Mouse (Mus musculus) kidney, embryonic 16.5 days (tissue): ENCODE data around the gene Pex19. TPM values are rescaled to one million over a fixed set of nuclear protein-coding genes. Genes with fewer than 3 reads are reported as not detected.
A peak's percentile ranks its signal among the peaks of the same experiment; 100 is the strongest.

Experiments
- ATAC-seq: fragments of 200-750 bp; cut with Nextera tagmentation; 2 replicates; pipeline ENCODE4 v1.8.0; 2017; ENCODE audit warnings: moderate TSS enrichment; ENCODE audit not compliant: low FRiP score, low TSS enrichment
- H3K27ac ChIP-seq: fragments of 300-500 bp; sonication (generic); 2 replicates; pipeline ENCODE4 v1.5.1; 2014; ENCODE audit warnings: low read length
- H3K27me3 ChIP-seq: fragments of 300-500 bp; sonication (generic); 2 replicates; pipeline ENCODE4 v1.6.1; 2014; ENCODE audit warnings: low read length, control low read depth, mixed read lengths; ENCODE audit not compliant: insufficient read depth
- H3K36me3 ChIP-seq: fragments of 300-500 bp; sonication (generic); 2 replicates; pipeline ENCODE4 v1.6.1; 2014; ENCODE audit warnings: low read length, control low read depth, mixed read lengths; ENCODE audit not compliant: insufficient read depth
- H3K4me1 ChIP-seq: fragments of 300-500 bp; sonication (generic); 2 replicates; pipeline ENCODE4 v1.6.1; 2014; ENCODE audit warnings: low read length, control low read depth, mixed read lengths; ENCODE audit not compliant: insufficient read depth
- H3K4me2 ChIP-seq: fragments of 300-500 bp; sonication (generic); replicated peaks from 2 replicates; pipeline ENCODE4 v1.6.1; 2014; ENCODE audit warnings: low read depth, low read length
- H3K4me3 ChIP-seq: fragments of 300-500 bp; sonication (generic); 2 replicates; pipeline ENCODE4 v1.5.1; 2014; ENCODE audit warnings: mild to moderate bottlenecking, low read length
- H3K9ac ChIP-seq: fragments of 300-500 bp; sonication (generic); replicated peaks from 2 replicates; pipeline ENCODE4 v1.6.1; 2014; ENCODE audit warnings: low read length
- H3K9me3 ChIP-seq: fragments of 300-500 bp; sonication (generic); 2 replicates; pipeline ENCODE4 v1.6.1; 2016; ENCODE audit warnings: low read length, control low read depth
- whole genome bisulfite sequencing: fragments of 180-500 bp; shearing (Covaris S2); extraction: QIAGEN DNeasy Blood & Tissue Kit; methylation state at CpG from one replicate; pipeline ENCODE4 v1.1.7; 2014; 5-methylcytosine and 5-hydroxymethylcytosine counted together
- polyA plus RNA-seq: library from polyadenylated mRNA; unstranded; fragments of >200 nt; fragmentation: Nextera tagmentation; extraction: Ambion mirVana; gene quantifications from 2 replicates; pipeline ENCODE4 v1.2.1, GENCODE M21; 2015

Gene Pex19
- polyA plus RNA-seq, result 170 and 172 TPM in 2 replicates

DNA sequence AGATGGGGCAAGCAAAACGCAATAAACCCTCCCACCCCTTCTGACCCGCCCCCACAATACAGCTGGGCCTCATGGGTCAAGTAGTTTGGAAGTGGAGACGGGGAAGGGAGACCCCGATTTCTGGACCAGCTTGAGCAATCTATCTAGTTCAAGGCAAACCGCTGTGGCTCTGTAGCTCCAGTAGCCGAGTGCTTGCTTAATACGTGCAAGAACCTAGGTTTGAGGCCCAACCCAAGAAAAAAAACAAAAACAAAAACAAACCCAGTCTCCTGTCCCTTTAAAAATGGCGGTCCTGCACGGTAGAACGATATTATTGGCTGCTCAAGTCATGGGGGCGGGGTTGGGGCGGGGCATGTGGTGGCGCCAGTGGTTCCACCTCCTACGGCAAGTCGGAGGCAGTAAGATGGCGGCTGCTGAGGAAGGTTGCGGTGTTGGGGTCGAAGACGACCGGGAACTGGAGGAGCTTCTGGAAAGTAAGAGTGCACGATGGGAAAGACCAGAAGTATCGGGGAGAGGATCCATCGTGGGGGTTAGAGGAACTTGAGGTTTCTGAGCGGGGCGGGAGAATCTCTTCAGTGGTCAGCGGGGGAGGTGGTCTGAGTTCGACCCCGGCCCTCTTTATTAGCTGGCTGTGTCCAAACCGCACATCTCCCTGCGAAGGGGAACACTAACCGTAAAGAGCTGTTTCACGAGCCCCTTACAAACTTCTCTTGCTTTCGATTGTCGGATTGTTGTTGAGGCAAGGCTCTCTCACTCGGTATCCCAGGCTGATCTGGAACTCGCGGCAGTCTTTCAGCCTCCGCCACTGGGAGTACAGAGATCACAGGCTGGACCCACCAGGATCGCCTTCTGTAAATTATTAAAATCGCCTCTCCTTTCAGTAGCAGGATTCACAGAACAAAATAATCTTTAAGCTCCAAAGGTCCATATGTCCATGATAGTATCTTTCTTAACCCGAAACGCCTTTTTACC, at the start of gene Pex19:
TSS of gene Pex19 (plus strand) at position 380 of the 972 bp plus-strand sequence.
- WGBS, result under 1% methylated on average over 42 of the region's 42 CpGs
- peaks cover 9% of the 10 kb centered on the region for H3K4me1 ChIP-seq
- peak within 1 kb of the TSS; percentile 82 for H3K9ac ChIP-seq
- H3K27me3 ChIP-seq, result no peaks in the 10 kb centered on the region
- peak within 1 kb of the TSS; percentile 87 for H3K4me3 ChIP-seq
- peaks cover 48% of the 10 kb centered on the region for H3K36me3 ChIP-seq
- peak; percentile 96 for ATAC-seq
- peak within 1 kb of the TSS; percentile 84 for H3K4me2 ChIP-seq
- H3K27ac ChIP-seq, result peak within 1 kb of the TSS; percentile 31; the same call in 1 of the 2 replicates
- no peaks in the 10 kb centered on the region for H3K9me3 ChIP-seq

DNA sequence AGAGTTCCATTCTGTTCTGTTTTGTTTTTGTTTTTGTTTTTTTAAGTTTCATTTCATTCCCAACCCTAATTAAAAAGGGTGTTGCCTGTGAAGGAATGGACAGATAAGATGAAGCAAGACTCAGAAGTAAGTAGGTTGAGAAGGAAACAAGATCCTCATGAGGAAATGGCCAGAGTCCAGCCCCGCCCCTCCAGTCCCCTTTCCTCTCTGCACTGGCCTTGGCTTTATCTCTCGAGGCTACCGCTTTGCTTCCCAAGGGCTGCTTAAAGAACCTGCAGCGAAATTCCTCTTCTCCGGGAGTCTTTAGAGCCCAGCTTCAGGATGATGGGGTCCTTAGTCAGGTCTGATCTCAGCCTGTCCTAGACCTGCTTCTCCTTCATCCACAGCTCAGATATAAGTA, 48.6 kb upstream of the Pex19 start:
- no peak for ATAC-seq
- Histone ChIP-seq H3K9ac (no peak overlapping the region), H3K4me3 (no peak overlapping the region), H3K27ac (no peak overlapping the region), H3K9me3 (no peaks in the 10 kb centered on the region), H3K4me2 (no peak overlapping the region), H3K4me1 (peaks cover 7% of the 10 kb centered on the region), H3K27me3 (no peaks in the 10 kb centered on the region), H3K36me3 (peaks cover 56% of the 10 kb centered on the region)
- WGBS, result 74% methylated on average over 5 of the region's 5 CpGs

DNA sequence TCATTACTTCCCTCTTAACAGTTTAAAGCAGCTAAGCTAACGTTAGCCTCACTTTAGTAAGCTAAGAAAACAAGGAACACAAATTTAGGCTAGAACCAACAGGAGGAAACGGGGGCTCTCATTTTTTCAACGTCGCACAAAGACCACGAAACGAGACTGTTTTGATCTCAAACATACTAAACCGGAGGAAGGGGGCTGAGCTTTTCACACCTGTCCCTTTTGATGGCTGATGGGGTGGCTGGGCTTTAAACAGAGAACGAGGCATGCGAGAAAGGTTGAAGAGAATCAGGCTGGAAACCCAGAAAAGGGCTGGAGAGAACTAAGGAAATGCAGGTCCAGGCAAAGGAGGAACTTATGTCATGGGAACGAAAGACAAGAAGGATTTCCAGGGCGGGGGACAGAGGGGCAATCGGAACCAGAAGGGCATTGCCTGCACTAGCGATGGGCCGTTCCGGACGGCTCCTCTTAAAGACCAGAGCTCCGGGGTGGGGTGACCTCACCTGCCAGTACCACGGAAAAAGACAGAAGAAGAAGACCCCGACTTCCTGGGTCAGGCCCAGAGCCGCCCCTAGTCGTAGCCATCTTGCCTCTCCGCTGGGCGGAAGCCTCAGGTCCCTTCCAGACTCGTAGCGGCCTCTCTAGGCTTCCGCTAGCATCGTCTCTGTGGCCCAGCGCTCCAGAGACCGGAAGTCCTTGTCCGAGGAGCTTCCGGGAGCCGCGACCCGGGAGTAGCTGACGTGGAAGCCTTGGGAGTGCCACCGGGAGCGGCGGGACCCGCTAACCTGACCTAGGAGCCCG, 44.3 kb upstream of the Pex19 start, which contains the start of the genes Copa and Ncstn:
TSS of gene Copa (plus strand) at position 429 of the 798 bp plus-strand sequence.
TSS of gene Ncstn (minus strand) at position 695 of the 798 bp plus-strand sequence.
- ATAC-seq, result peak; percentile 98
- peaks cover 18% of the 10 kb centered on the region for H3K36me3 ChIP-seq
- WGBS, result under 1% methylated on average over 40 of the region's 40 CpGs

DNA sequence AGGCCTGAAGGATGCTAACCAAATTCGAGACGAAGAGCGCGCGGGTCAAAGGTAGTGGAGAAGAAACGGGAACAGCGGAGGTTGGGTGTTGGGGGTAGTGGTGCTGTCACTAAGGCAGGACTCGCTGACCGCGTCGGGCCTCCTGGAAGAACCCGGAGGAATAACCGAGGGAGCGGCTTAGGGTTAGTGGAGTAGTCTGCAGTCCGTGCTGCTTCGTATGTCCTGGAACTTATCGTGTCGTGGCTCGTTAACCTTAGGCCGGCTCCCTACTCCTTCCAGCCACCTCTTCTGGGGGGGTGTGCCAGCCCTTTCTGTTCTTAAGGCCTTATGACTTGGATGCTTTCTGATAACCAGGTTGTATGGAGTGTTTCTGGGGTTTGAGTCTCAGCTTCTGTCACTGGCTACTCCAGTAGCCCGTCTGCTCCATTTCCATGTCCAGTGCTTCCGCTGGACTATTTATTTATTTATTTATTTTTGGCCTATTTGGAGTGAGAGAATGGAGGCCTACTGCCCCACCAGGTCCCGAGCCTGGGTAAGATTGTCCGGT, 43.6 kb upstream of the Pex19 start:
- Histone ChIP-seq H3K4me3 (peak overlapping the region; percentile 83), H3K27ac (peak overlapping the region; percentile 69), H3K9me3 (no peaks in the 10 kb centered on the region), H3K4me1 (peaks cover 19% of the 10 kb centered on the region), H3K36me3 (peaks cover 21% of the 10 kb centered on the region), H3K4me2 (peak overlapping the region; percentile 68), H3K27me3 (no peaks in the 10 kb centered on the region), H3K9ac (peak overlapping the region; percentile 94)
- ATAC-seq, result peak; percentile 83
- under 1% methylated on average over 24 of the region's 24 CpGs for WGBS

More for the DNA sequence above, 44.3 kb upstream of the Pex19 start, which contains the start of the genes Copa and Ncstn:
- Histone ChIP-seq H3K4me1 (peaks cover 19% of the 10 kb centered on the region), H3K27ac (peak within 1 kb of the TSS; percentile 69), H3K9ac (peak within 1 kb of the TSS; percentile 94), H3K4me2 (peak within 1 kb of the TSS; percentile 68), H3K4me3 (peak within 1 kb of the TSS; percentile 83), H3K9me3 (no peaks in the 10 kb centered on the region), H3K27me3 (no peaks in the 10 kb centered on the region)

DNA sequence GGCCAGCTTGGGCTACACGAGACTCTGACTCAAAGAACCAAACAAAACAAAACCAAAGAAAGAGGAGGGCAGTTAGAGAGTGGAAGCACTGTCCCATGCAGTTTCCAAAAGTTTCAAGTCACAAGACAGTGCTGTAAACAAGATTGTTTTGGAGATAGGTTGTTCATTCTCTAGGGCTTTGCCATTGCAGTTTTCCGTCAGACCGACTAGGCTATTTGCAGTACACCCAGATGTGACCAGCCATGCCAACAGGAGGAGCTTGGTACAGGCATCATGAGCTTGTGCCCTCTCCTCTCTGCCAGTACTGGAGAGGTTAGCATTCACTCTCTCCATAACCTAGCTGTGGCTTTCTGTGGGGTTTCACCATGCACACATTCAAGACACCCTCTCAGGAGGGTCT, 33.0 kb upstream of the Pex19 start:
- no peaks in the 10 kb centered on the region for H3K27me3 ChIP-seq
- WGBS, result 44% methylated on average over 3 of the region's 3 CpGs
- no peak overlapping the region for H3K9ac ChIP-seq
- ATAC-seq, result peak; percentile 49; the same call in 1 of the 2 replicates
- no peak overlapping the region for H3K4me2 ChIP-seq
- H3K9me3 ChIP-seq, result no peaks in the 10 kb centered on the region
- H3K36me3 ChIP-seq, result peaks cover 64% of the 10 kb centered on the region
- H3K27ac ChIP-seq, result peak overlapping the region; percentile 20
- no peaks in the 10 kb centered on the region for H3K4me1 ChIP-seq
- H3K4me3 ChIP-seq, result no peak overlapping the region

DNA sequence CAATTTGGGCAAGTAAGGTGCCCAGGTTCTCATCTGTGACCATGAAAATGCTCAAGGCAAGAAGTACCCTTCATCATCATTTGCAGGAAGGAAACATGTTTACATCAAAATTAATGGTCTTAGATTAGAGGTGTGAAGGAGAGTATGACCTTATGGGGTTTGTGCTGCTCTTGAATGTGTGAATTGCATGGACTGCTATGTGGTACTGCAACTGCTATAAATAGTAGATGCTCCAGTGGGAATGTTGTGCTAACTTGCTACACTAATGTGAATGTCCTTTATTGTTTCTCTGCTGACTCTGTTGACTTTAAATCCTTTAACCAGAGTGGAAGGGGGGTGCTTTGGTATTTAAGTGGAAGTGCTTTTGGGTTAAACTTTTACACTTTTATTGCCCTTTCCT, 32.3 kb upstream of the Pex19 start:
- no peaks in the 10 kb centered on the region for H3K27me3 ChIP-seq
- no peak overlapping the region for H3K4me2 ChIP-seq
- no peak overlapping the region for H3K4me3 ChIP-seq
- H3K36me3 ChIP-seq, result peaks cover 59% of the 10 kb centered on the region
- no peaks in the 10 kb centered on the region for H3K4me1 ChIP-seq
- H3K27ac ChIP-seq, result peak overlapping the region; percentile 20; the same call in 1 of the 2 replicates
- H3K9me3 ChIP-seq, result no peaks in the 10 kb centered on the region
- H3K9ac ChIP-seq, result no peak overlapping the region
- ATAC-seq, result no peak

DNA sequence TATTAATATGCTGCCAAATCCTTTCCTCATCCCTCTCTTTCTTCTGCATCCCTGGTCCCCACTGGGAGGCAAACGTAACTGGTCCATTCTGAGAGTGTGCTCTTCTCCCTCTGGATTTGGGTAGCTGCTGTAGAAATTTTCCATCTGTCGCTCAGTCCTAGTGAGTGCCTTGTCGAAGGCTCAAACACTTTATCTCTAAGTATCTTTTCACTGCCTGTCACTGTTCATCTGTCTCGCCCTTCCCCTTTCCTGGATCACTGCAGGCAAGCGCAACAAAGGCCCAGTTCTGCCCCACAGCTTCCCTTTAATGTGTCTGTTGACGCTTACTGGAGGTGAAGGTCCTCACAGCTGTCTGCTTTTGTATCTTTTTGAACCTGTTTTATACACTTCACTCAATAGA, 31.4 kb upstream of the Pex19 start:
- Histone ChIP-seq H3K27ac (no peak overlapping the region), H3K4me3 (no peak overlapping the region), H3K9ac (no peak overlapping the region), H3K4me2 (no peak overlapping the region), H3K9me3 (no peaks in the 10 kb centered on the region), H3K27me3 (no peaks in the 10 kb centered on the region), H3K36me3 (peaks cover 55% of the 10 kb centered on the region), H3K4me1 (no peaks in the 10 kb centered on the region)
- no peak for ATAC-seq
- 79% methylated on average over 6 of the region's 6 CpGs for WGBS

DNA sequence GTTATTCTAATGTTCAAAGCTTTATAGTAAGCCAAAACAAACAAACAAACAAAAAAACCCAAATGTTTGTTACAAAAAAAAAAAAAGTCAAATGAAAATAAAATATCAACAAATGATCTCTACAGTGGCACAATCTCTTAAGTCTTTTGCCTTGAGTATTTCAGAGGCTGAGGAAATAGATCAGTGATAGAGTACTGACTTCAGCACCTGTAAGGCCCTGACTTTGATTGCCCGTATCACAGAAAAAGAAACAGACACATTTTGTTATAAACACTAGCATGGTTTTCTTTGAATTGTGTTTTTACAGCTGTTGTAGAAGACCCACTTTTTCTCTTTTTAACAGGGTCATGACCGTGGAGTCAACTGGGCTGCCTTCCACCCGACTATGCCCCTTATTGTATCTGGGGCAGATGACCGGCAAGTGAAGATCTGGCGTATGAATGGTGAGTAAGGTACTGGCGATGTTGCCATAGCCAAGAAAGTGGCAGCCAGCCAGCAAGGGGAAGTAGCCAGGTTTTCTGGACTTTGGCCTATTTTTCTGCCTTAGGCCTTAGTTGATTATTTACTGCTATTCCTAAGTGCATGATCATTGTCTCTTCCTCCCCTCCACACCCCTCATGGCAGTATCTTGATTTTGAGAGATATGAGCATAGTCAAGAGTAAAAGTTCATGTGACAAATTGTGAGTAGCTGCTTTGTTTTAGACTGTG, 27.1 kb upstream of the Pex19 start:
- no peaks in the 10 kb centered on the region for H3K27me3 ChIP-seq
- 76% methylated on average over 6 of the region's 6 CpGs for WGBS
- no peak overlapping the region for H3K27ac ChIP-seq
- no peak for ATAC-seq
- H3K9ac ChIP-seq, result no peak overlapping the region
- no peaks in the 10 kb centered on the region for H3K4me1 ChIP-seq
- no peaks in the 10 kb centered on the region for H3K9me3 ChIP-seq
- H3K4me2 ChIP-seq, result no peak overlapping the region
- peaks cover 56% of the 10 kb centered on the region for H3K36me3 ChIP-seq
- H3K4me3 ChIP-seq, result no peak overlapping the region

DNA sequence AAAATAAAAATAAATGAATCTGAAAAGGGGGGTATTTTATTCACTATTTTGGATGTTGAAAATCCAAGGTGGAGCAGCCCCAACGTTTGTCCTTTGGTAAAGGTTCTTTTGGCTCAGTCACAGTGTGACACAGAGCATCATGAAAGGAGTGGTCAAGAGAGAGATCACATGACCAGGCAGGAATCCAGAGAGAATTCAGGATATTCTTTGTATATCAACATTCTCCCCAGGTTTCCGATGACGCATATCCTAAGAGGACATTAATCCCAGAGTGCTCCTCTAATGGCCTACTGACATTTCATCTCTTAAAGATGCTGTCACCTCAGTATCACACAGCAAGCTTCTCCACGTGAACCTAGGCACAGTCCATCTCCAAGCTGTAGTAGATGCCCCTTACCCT, 22.9 kb upstream of the Pex19 start:
- no peak overlapping the region for H3K9ac ChIP-seq
- H3K4me2 ChIP-seq, result no peak overlapping the region
- H3K4me1 ChIP-seq, result no peaks in the 10 kb centered on the region
- 87% methylated on average over 4 of the region's 4 CpGs for WGBS
- no peak for ATAC-seq
- H3K27ac ChIP-seq, result no peak overlapping the region
- no peaks in the 10 kb centered on the region for H3K9me3 ChIP-seq
- peaks cover 81% of the 10 kb centered on the region for H3K36me3 ChIP-seq
- no peaks in the 10 kb centered on the region for H3K27me3 ChIP-seq
- no peak overlapping the region for H3K4me3 ChIP-seq
